Mouse (Mus musculus): ENCODE data around the gene Runx3. TPM values are rescaled to one million over a fixed set of nuclear protein-coding genes. Genes with fewer than 3 reads are reported as not detected.

The Runx3 gene
- polyA plus RNA-seq, 1 experiment from 2014 or later, result 0.04 TPM

- peaks cover 74% of the 10 kb centered on the region for H3K27me3 ChIP-seq (ENCODE audit: low read depth, poor library complexity, severe bottlenecking)
- H3K4me3 ChIP-seq, result no peak overlapping the region
- H3K27ac ChIP-seq (replicated peaks), result no peak overlapping the region
- WGBS, result 65% methylated on average over 10 of the region's 10 CpGs
- no peaks in the 10 kb centered on the region for H3K36me3 ChIP-seq
- no peak for DNase-seq (ENCODE audit: low spot score)
- H3K9me3 ChIP-seq (replicated peaks), result no peaks in the 10 kb centered on the region
- H3K4me1 ChIP-seq, result peaks cover 12% of the 10 kb centered on the region
These were observed 16.2 kb downstream of the Runx3 start for GRCm38 (mm10) chr4:135136612-135137011.

- Histone ChIP-seq H3K4me3 (peak overlapping the region; percentile 11; the same call in 1 of the 2 replicates), H3K36me3 (no peaks in the 10 kb centered on the region), H3K27ac (replicated peaks) (no peak overlapping the region), H3K27me3 (ENCODE audit: low read depth, poor library complexity, severe bottlenecking) (peaks cover 98% of the 10 kb centered on the region), H3K4me1 (peaks cover 17% of the 10 kb centered on the region), H3K9me3 (replicated peaks) (no peaks in the 10 kb centered on the region)
- no peak for DNase-seq (ENCODE audit: low spot score)
- WGBS, result under 1% methylated on average over 25 of the region's 25 CpGs
These were observed 20.4 kb downstream of the Runx3 start for GRCm38 (mm10) chr4:135140647-135141515.

- Histone ChIP-seq H3K27me3 (ENCODE audit: low read depth, poor library complexity, severe bottlenecking) (peaks cover 99% of the 10 kb centered on the region), H3K9me3 (replicated peaks) (no peaks in the 10 kb centered on the region), H3K36me3 (no peaks in the 10 kb centered on the region), H3K4me3 (peak overlapping the region; percentile 8; the same call in 1 of the 2 replicates), H3K4me1 (peaks cover 17% of the 10 kb centered on the region), H3K27ac (replicated peaks) (no peak overlapping the region)
- no peak for DNase-seq (ENCODE audit: low spot score)
- WGBS, result 3% methylated on average over 13 of the region's 13 CpGs
These were observed 21.3 kb downstream of the Runx3 start for GRCm38 (mm10) chr4:135141720-135142119.

GRCm38 (mm10) chr4:135146734-135147133 is 26.3 kb downstream of the Runx3 start:
- no peaks in the 10 kb centered on the region for H3K36me3 ChIP-seq
- 16% methylated on average over 15 of the region's 15 CpGs for WGBS
- H3K4me3 ChIP-seq, result no peak overlapping the region
- H3K27me3 ChIP-seq (ENCODE audit: low read depth, poor library complexity, severe bottlenecking), result peaks cover 100% of the 10 kb centered on the region
- H3K4me1 ChIP-seq, result peaks cover 8% of the 10 kb centered on the region
- DNase-seq (ENCODE audit: low spot score), result no peak
- H3K9me3 ChIP-seq (replicated peaks), result no peaks in the 10 kb centered on the region
- H3K27ac ChIP-seq (replicated peaks), result no peak overlapping the region; the same call in 1 of the 2 replicates

GRCm38 (mm10) chr4:135148660-135149059 is 28.2 kb downstream of the Runx3 start:
- peaks cover 100% of the 10 kb centered on the region for H3K27me3 ChIP-seq (ENCODE audit: low read depth, poor library complexity, severe bottlenecking)
- DNase-seq (ENCODE audit: low spot score), result no peak
- H3K4me1 ChIP-seq, result peaks cover 24% of the 10 kb centered on the region
- no peaks in the 10 kb centered on the region for H3K36me3 ChIP-seq
- H3K9me3 ChIP-seq (replicated peaks), result no peaks in the 10 kb centered on the region
- H3K27ac ChIP-seq (replicated peaks), result no peak overlapping the region
- WGBS, result under 1% methylated on average over 7 of the region's 7 CpGs
- H3K4me3 ChIP-seq, result no peak overlapping the region

GRCm38 (mm10) chr4:135150031-135150801 is 29.8 kb downstream of the Runx3 start:
- WGBS, result 2% methylated on average over 32 of the region's 32 CpGs
- Histone ChIP-seq H3K36me3 (no peaks in the 10 kb centered on the region), H3K27me3 (ENCODE audit: low read depth, poor library complexity, severe bottlenecking) (peaks cover 100% of the 10 kb centered on the region), H3K4me3 (peak overlapping the region; percentile 20; the same call in 1 of the 2 replicates), H3K9me3 (replicated peaks) (no peaks in the 10 kb centered on the region), H3K27ac (replicated peaks) (no peak overlapping the region), H3K4me1 (peaks cover 30% of the 10 kb centered on the region)
- DNase-seq (ENCODE audit: low spot score), result peak; percentile 85

GRCm38 (mm10) chr4:135151111-135151987 is 30.9 kb downstream of the Runx3 start:
- Histone ChIP-seq H3K4me3 (no peak overlapping the region), H3K27me3 (ENCODE audit: low read depth, poor library complexity, severe bottlenecking) (peaks cover 100% of the 10 kb centered on the region), H3K36me3 (no peaks in the 10 kb centered on the region), H3K4me1 (peaks cover 34% of the 10 kb centered on the region), H3K27ac (replicated peaks) (no peak overlapping the region), H3K9me3 (replicated peaks) (no peaks in the 10 kb centered on the region)
- WGBS, result 3% methylated on average over 34 of the region's 34 CpGs
- DNase-seq (ENCODE audit: low spot score), result peak; percentile 45

- peak; percentile 50 for DNase-seq (ENCODE audit: low spot score)
- peak overlapping the region; percentile 46 for H3K4me3 ChIP-seq
- WGBS, result 2% methylated on average over 63 of the region's 63 CpGs
- H3K4me1 ChIP-seq, result peaks cover 34% of the 10 kb centered on the region
- H3K36me3 ChIP-seq, result no peaks in the 10 kb centered on the region
- H3K27me3 ChIP-seq (ENCODE audit: low read depth, poor library complexity, severe bottlenecking), result peaks cover 100% of the 10 kb centered on the region
- no peak overlapping the region for H3K27ac ChIP-seq (replicated peaks)
- H3K9me3 ChIP-seq (replicated peaks), result no peaks in the 10 kb centered on the region
These were observed 31.6 kb downstream of the Runx3 start for GRCm38 (mm10) chr4:135151988-135152594.

GRCm38 (mm10) chr4:135152834-135153259 is 32.4 kb downstream of the Runx3 start:
- DNase-seq (ENCODE audit: low spot score), result peak; percentile 60
- Histone ChIP-seq H3K36me3 (no peaks in the 10 kb centered on the region), H3K27me3 (ENCODE audit: low read depth, poor library complexity, severe bottlenecking) (peaks cover 100% of the 10 kb centered on the region), H3K9me3 (replicated peaks) (no peaks in the 10 kb centered on the region), H3K27ac (replicated peaks) (no peak overlapping the region), H3K4me1 (peaks cover 34% of the 10 kb centered on the region), H3K4me3 (peak overlapping the region; percentile 46)
- under 1% methylated on average over 42 of the region's 45 CpGs for WGBS

GRCm38 (mm10) chr4:135153260-135154088 is 33.0 kb downstream of the Runx3 start:
- DNase-seq (ENCODE audit: low spot score), result peak; percentile 60
- Histone ChIP-seq H3K27me3 (ENCODE audit: low read depth, poor library complexity, severe bottlenecking) (peaks cover 100% of the 10 kb centered on the region), H3K36me3 (no peaks in the 10 kb centered on the region), H3K9me3 (replicated peaks) (no peaks in the 10 kb centered on the region), H3K27ac (replicated peaks) (no peak overlapping the region), H3K4me1 (peaks cover 36% of the 10 kb centered on the region), H3K4me3 (no peak overlapping the region; the same call in 1 of the 2 replicates)
- WGBS, result under 1% methylated on average over 39 of the region's 39 CpGs

Data from midbrain, embryonic 10.5 days (tissue).